Mouse (Mus musculus) limb, embryonic 12.5 days (tissue): ENCODE results near the gene Olfr220. TPM values are rescaled to one million over a fixed set of nuclear protein-coding genes. Genes with fewer than 3 reads are reported as not detected.

Experiments
- ATAC-seq: fragments of 200-750 bp; cut with Nextera tagmentation; 2 replicates; pipeline ENCODE4 v1.8.0; 2017; ENCODE audit warnings: low read depth, moderate TSS enrichment; ENCODE audit not compliant: insufficient number of reproducible peaks, insufficient read depth, low FRiP score, low TSS enrichment
- H3K27ac ChIP-seq: fragments of 300-500 bp; sonication (generic); 2 replicates; pipeline ENCODE4 v1.5.1; 2016; ENCODE audit warnings: mild to moderate bottlenecking, moderate library complexity
- H3K27me3 ChIP-seq: fragments of 300-500 bp; sonication (generic); 2 replicates; pipeline ENCODE4 v1.6.1; 2016; ENCODE audit warnings: mild to moderate bottlenecking, moderate library complexity
- H3K36me3 ChIP-seq: fragments of 300-500 bp; sonication (generic); 2 replicates; pipeline ENCODE4 v1.6.1; 2016; ENCODE audit warnings: mild to moderate bottlenecking, moderate library complexity
- H3K4me1 ChIP-seq: fragments of 300-500 bp; sonication (generic); replicated peaks from 2 replicates; pipeline ENCODE4 v1.6.1; 2016
- H3K4me2 ChIP-seq: fragments of 300-500 bp; sonication (generic); 2 replicates; pipeline ENCODE4 v1.6.1; 2016; ENCODE audit warnings: mild to moderate bottlenecking, moderate library complexity
- H3K4me3 ChIP-seq: fragments of 300-500 bp; sonication (generic); replicated peaks from 2 replicates; pipeline ENCODE4 v1.5.1; 2016; ENCODE audit warnings: mild to moderate bottlenecking
- H3K9ac ChIP-seq: fragments of 300-500 bp; sonication (generic); replicated peaks from 2 replicates; pipeline ENCODE4 v1.6.1; 2016; ENCODE audit warnings: mild to moderate bottlenecking, moderate library complexity
- H3K9me3 ChIP-seq: fragments of 300-500 bp; sonication (generic); 2 replicates; pipeline ENCODE4 v1.6.1; 2016; ENCODE audit warnings: mild to moderate bottlenecking, moderate library complexity
- WGBS: fragments of 180-500 bp; shearing (Covaris S2); methylation state at CpG from one replicate; pipeline ENCODE4 v1.1.7; 2016; 5-methylcytosine and 5-hydroxymethylcytosine counted together
- polyA plus RNA-seq: library from polyadenylated mRNA; unstranded; fragments of >200 nt; fragmentation: Nextera tagmentation; extraction: Ambion mirVana; gene quantifications from 2 replicates; pipeline ENCODE4 v1.2.1, GENCODE M21; 2016

Olfr220 gene
- polyA plus RNA-seq = not detected in 2 replicates

- Histone ChIP-seq H3K9ac (no peak within 1 kb of the TSS), H3K4me3 (no peak within 1 kb of the TSS), H3K36me3 (no peaks in the 10 kb centered on the region), H3K9me3 (no peaks in the 10 kb centered on the region), H3K27me3 (no peaks in the 10 kb centered on the region), H3K4me2 (no peak within 1 kb of the TSS), H3K4me1 (no peaks in the 10 kb centered on the region), H3K27ac (no peak within 1 kb of the TSS)
- 59% methylated on average over 1 of the region's 1 CpGs for WGBS
- ATAC-seq = no peak
Observed at GRCm38 (mm10) chr1:174441782-174442181, at the start of gene Olfr220. TSS of gene Olfr220 (plus strand) at chr1:174442082.

DNA sequence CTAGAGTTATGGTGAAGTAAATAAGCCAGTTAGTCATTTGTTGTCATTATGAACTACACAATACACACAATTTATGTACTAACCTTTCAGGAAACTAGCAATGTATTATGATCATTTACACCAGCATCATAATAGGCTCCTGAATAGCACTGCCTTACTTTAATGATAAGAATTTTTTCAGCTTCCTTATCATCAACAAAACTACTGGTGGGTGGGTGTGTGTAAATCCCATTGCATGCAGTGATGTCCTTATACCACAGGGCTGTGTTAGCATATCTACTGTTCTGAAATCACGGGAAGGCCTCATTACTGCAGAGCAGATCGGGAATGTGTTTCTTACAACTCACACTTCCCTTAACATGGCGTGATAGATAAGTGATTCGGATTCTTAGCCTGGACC is 18.9 kb upstream of the Olfr220 start:
- Histone ChIP-seq H3K27ac (no peak overlapping the region), H3K9ac (no peak overlapping the region), H3K27me3 (no peaks in the 10 kb centered on the region), H3K36me3 (no peaks in the 10 kb centered on the region), H3K4me2 (no peak overlapping the region), H3K4me1 (no peaks in the 10 kb centered on the region), H3K9me3 (no peaks in the 10 kb centered on the region), H3K4me3 (no peak overlapping the region)
- whole genome bisulfite sequencing = 90% methylated on average over 4 of the region's 4 CpGs
- ATAC-seq = no peak

DNA sequence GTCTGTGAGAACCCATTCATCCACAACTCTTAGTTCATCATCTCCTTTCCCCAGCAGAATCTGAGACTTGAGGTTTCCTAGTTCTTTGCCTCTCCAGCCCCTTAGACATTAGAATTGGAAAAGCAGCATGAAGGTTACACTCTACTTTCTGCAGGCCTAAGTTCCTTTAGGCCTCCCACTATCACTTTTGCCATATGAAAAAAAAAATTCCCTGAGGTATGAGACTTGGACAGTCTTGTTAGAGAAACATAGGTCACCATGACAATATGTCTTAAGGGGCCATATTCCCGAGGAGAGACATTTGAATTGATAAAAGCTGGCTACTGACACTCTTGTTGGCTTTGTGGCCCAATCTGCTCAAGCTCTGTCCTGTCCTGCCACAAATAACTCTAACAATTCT is 18.1 kb upstream of the Olfr220 start, which contains the start of gene Olfr414:
Gene Olfr414 (plus strand): TSS at position 301 of the 400 bp plus-strand sequence.
- Histone ChIP-seq H3K4me3 (no peak within 1 kb of the TSS), H3K27ac (no peak within 1 kb of the TSS), H3K36me3 (no peaks in the 10 kb centered on the region), H3K4me2 (no peak within 1 kb of the TSS), H3K9me3 (no peaks in the 10 kb centered on the region), H3K4me1 (no peaks in the 10 kb centered on the region), H3K27me3 (no peaks in the 10 kb centered on the region), H3K9ac (no peak within 1 kb of the TSS)
- no peak for ATAC-seq
- 65% methylated on average over 1 of the region's 1 CpGs for WGBS

DNA sequence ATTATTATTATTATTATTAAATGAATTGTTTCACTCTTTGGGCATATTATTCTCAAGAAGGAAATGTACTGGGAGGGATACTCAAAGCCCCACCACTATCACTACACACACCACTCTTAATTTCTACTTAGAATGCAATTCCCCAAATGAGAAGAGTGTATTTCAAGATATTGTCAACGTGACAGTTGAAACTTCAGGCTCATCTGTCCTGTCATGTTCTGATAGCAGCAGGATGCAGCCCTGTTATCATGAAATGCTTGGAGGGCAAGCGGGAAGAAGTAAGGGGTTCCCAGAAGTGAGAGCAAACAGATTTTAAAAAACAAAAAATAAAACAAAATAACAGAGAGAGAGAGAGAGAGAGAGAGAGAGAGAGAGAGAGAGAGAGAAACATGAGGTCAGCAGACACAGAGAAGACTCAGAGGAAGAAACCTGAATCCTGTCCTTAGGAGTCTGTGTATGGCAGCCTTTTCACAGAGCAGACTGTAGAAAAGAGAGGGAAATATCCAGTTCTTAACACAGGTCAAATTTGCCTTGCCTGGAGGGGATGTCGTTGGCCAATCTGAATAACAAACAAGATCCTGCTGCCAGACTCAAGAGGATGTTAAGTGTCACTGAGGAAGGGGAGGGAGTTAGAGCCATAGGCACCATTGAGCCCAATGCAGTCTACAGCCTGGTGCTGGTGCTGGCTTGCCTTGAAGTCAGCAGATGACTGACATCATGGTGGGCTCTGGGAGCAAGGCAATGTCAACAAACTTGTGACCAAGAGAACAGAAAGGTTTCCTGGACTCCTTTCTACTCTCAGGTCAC is 15.5 kb upstream of the Olfr220 start:
- no peaks in the 10 kb centered on the region for H3K9me3 ChIP-seq
- H3K4me2 ChIP-seq = no peak overlapping the region
- no peak overlapping the region for H3K27ac ChIP-seq
- H3K4me1 ChIP-seq = no peaks in the 10 kb centered on the region
- H3K36me3 ChIP-seq = no peaks in the 10 kb centered on the region
- ATAC-seq = no peak
- no peaks in the 10 kb centered on the region for H3K27me3 ChIP-seq
- 54% methylated on average over 3 of the region's 3 CpGs for WGBS
- H3K4me3 ChIP-seq = no peak overlapping the region
- H3K9ac ChIP-seq = no peak overlapping the region

DNA sequence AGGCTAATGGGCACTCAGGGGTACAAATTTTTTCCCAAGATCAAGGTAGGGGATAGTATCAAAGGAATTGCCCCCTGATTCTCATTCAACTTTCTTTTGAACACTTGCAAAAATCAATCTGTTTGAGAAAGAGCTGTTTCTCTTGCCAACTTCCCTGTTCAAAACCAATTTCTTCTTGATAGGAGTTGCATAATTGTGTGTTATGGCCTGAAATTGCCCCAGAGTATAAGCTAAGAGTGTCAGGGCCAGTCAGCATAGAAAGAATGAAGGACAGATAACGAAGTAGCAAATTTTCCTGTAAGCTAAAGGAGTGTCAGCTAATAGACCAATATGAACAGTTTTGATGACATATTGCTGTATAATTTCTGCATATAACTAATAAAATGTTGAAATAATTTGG is 14.5 kb upstream of the Olfr220 start:
- Histone ChIP-seq H3K9me3 (no peaks in the 10 kb centered on the region), H3K9ac (no peak overlapping the region), H3K4me2 (no peak overlapping the region), H3K27me3 (no peaks in the 10 kb centered on the region), H3K4me3 (no peak overlapping the region), H3K27ac (no peak overlapping the region), H3K36me3 (no peaks in the 10 kb centered on the region), H3K4me1 (no peaks in the 10 kb centered on the region)
- 90% methylated on average over 1 of the region's 1 CpGs for WGBS
- ATAC-seq = no peak

DNA sequence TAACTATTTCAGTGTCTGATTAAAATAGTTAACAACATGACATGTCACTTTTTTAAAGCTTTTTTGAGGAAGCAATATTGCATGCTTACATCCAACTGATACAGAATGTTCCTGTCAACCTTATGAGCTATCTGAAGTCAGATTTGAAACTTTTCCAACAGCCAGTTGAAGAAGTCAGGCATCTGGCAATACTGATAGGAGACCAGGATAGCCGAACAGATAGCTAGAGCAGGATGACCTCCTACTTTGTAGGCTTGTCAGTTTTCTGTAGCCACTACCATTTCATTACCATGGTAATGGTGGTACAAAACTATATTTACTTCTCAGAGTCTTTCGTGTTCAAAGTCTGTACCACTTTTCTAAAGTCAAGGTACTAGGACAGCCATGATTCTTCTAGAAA is 13.5 kb upstream of the Olfr220 start:
- Histone ChIP-seq H3K4me1 (no peaks in the 10 kb centered on the region), H3K9me3 (no peaks in the 10 kb centered on the region), H3K27me3 (no peaks in the 10 kb centered on the region), H3K36me3 (no peaks in the 10 kb centered on the region), H3K4me3 (no peak overlapping the region), H3K4me2 (no peak overlapping the region), H3K9ac (no peak overlapping the region), H3K27ac (no peak overlapping the region)
- WGBS = 89% methylated on average over 2 of the region's 2 CpGs
- ATAC-seq = no peak

- H3K27ac ChIP-seq = no peak overlapping the region
- no peaks in the 10 kb centered on the region for H3K9me3 ChIP-seq
- no peak overlapping the region for H3K9ac ChIP-seq
- WGBS = 28% methylated on average over 1 of the region's 1 CpGs
- no peak overlapping the region for H3K4me3 ChIP-seq
- no peak for ATAC-seq
- H3K4me2 ChIP-seq = no peak overlapping the region
- no peaks in the 10 kb centered on the region for H3K36me3 ChIP-seq
- no peaks in the 10 kb centered on the region for H3K4me1 ChIP-seq
- no peaks in the 10 kb centered on the region for H3K27me3 ChIP-seq
Observed at GRCm38 (mm10) chr1:174434121-174434520, 7.8 kb upstream of the Olfr220 start.

DNA sequence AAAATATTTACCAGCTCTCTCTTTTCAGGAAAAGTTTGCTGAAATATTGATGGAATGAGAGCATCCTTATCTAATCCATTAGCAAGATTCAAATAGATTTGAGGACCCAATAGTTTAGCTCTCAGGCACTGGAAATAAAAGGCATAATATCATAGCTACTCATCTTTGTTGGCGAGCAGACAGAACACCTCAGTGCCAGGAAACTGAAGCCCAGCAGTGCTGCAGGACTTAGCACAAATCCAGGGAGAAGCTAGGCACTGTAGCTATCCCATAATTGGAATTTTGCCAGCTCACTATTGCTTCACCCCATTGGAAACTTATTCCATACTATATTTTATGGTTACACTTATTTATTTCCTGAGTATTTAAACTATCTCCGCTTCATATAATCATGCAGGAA is 13.2 kb downstream of the Olfr220 start:
- Histone ChIP-seq H3K9me3 (no peaks in the 10 kb centered on the region), H3K27me3 (no peaks in the 10 kb centered on the region), H3K27ac (no peak overlapping the region), H3K9ac (no peak overlapping the region), H3K4me3 (no peak overlapping the region), H3K4me2 (no peak overlapping the region), H3K4me1 (no peaks in the 10 kb centered on the region), H3K36me3 (no peaks in the 10 kb centered on the region)
- no peak for ATAC-seq
- WGBS = 87% methylated on average over 2 of the region's 2 CpGs

DNA sequence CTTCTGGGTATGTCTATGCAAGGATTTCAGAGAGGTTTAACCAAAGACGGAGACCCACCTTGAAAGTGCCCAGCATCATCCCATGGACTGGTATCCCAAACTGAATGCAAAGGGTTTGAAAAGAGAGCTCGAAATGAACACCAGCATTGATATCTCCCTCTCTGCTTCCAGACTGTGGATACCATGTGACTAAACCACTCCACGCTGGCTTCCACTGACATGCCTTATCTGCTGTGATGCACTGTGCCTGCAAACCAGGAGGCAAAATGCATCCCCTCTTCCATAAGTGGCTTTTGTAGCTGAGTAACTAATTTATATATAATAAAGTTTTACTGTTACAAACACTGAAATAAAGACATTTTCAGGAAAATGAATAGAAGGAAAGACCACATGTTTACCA is 23.5 kb downstream of the Olfr220 start:
- Histone ChIP-seq H3K4me1 (no peaks in the 10 kb centered on the region), H3K27me3 (no peaks in the 10 kb centered on the region), H3K4me2 (no peak overlapping the region), H3K9ac (no peak overlapping the region), H3K4me3 (no peak overlapping the region), H3K27ac (no peak overlapping the region), H3K36me3 (no peaks in the 10 kb centered on the region), H3K9me3 (no peaks in the 10 kb centered on the region)
- ATAC-seq = no peak
- 86% methylated on average over 3 of the region's 3 CpGs for WGBS

GRCm38 (mm10) chr1:174466240-174466639 is 24.4 kb downstream of the Olfr220 start:
- Histone ChIP-seq H3K4me1 (no peaks in the 10 kb centered on the region), H3K9ac (no peak overlapping the region), H3K36me3 (no peaks in the 10 kb centered on the region), H3K4me3 (no peak overlapping the region), H3K27ac (no peak overlapping the region), H3K27me3 (no peaks in the 10 kb centered on the region), H3K9me3 (no peaks in the 10 kb centered on the region), H3K4me2 (no peak overlapping the region)
- no peak for ATAC-seq
- 33% methylated on average over 2 of the region's 2 CpGs for WGBS

GRCm38 (mm10) chr1:174469736-174470135 is 27.9 kb downstream of the Olfr220 start:
- H3K36me3 ChIP-seq = no peaks in the 10 kb centered on the region
- 11% methylated on average over 6 of the region's 6 CpGs for WGBS
- no peak for ATAC-seq

GRCm38 (mm10) chr1:174482567-174482966 is 40.7 kb downstream of the Olfr220 start:
- H3K9me3 ChIP-seq = no peaks in the 10 kb centered on the region
- H3K4me1 ChIP-seq = no peaks in the 10 kb centered on the region
- no peak overlapping the region for H3K4me3 ChIP-seq
- H3K36me3 ChIP-seq = no peaks in the 10 kb centered on the region
- no peak for ATAC-seq
- H3K27me3 ChIP-seq = no peaks in the 10 kb centered on the region
- WGBS = 93% methylated on average over 6 of the region's 6 CpGs
- H3K27ac ChIP-seq = no peak overlapping the region
- H3K9ac ChIP-seq = no peak overlapping the region
- no peak overlapping the region for H3K4me2 ChIP-seq

More at GRCm38 (mm10) chr1:174469736-174470135, 27.9 kb downstream of the Olfr220 start:
- Histone ChIP-seq H3K4me2 (no peak overlapping the region), H3K27ac (no peak overlapping the region), H3K4me1 (no peaks in the 10 kb centered on the region), H3K4me3 (no peak overlapping the region), H3K9ac (no peak overlapping the region), H3K9me3 (no peaks in the 10 kb centered on the region), H3K27me3 (no peaks in the 10 kb centered on the region)
